Mouse (Mus musculus) midbrain, postnatal 0 days (tissue): ENCODE results near the gene Gpr4. TPM values are rescaled to one million over a fixed set of nuclear protein-coding genes. Genes with fewer than 3 reads are reported as not detected.
A peak's percentile ranks its signal among the peaks of the same experiment; 100 is the strongest.

Experiments
- ATAC-seq: fragments of 200-750 bp; cut with Nextera tagmentation; 2 replicates; pipeline ENCODE4 v1.8.0; 2017; ENCODE audit warnings: moderate number of reproducible peaks, mild to moderate bottlenecking, moderate TSS enrichment, moderate library complexity; ENCODE audit not compliant: low FRiP score
- DNase-seq: peaks from one replicate; pipeline ENCODE4 v3.0.0-alpha.2; 2015; ENCODE audit warnings: low spot score
- H3K27ac ChIP-seq: fragments of 300-500 bp; sonication (generic); 2 replicates; pipeline ENCODE4 v1.5.1; 2014; ENCODE audit warnings: low read depth, mild to moderate bottlenecking, low read length, mixed read lengths
- H3K27me3 ChIP-seq: fragments of 300-500 bp; sonication (generic); 2 replicates; pipeline ENCODE4 v1.6.1; 2014; ENCODE audit warnings: low read length, control low read depth, mixed read lengths; ENCODE audit not compliant: insufficient read depth
- H3K36me3 ChIP-seq: fragments of 300-500 bp; sonication (generic); 2 replicates; pipeline ENCODE4 v1.6.1; 2014; ENCODE audit warnings: low read length, control low read depth, mixed read lengths; ENCODE audit not compliant: insufficient read depth
- H3K4me1 ChIP-seq: fragments of 300-500 bp; sonication (generic); 2 replicates; pipeline ENCODE4 v1.6.1; 2014; ENCODE audit warnings: mild to moderate bottlenecking, control low read depth, antibody characterized with exemption, low read length, mixed read lengths; ENCODE audit not compliant: insufficient read depth
- H3K4me2 ChIP-seq: fragments of 300-500 bp; sonication (generic); 2 replicates; pipeline ENCODE4 v1.6.1; 2014; ENCODE audit warnings: low read depth, mild to moderate bottlenecking, low read length, mixed read lengths; ENCODE audit not compliant: poor library complexity, severe bottlenecking
- H3K4me3 ChIP-seq: fragments of 300-500 bp; sonication (generic); 2 replicates; pipeline ENCODE4 v1.5.1; 2014; ENCODE audit warnings: low read depth, mild to moderate bottlenecking, low read length, moderate library complexity
- H3K9ac ChIP-seq: fragments of 300-500 bp; sonication (generic); replicated peaks from 2 replicates; pipeline ENCODE4 v1.6.1; 2014; ENCODE audit warnings: mild to moderate bottlenecking, low read length, moderate library complexity, mixed read lengths; ENCODE audit not compliant: poor library complexity, severe bottlenecking
- H3K9me3 ChIP-seq: fragments of 300-500 bp; sonication (generic); 2 replicates; pipeline ENCODE4 v1.6.1; 2016; ENCODE audit warnings: low read length, control low read depth
- CTCF ChIP-seq: IDR thresholded peaks from 2 replicates; pipeline ENCODE4 v1.5.1; 2016; ENCODE audit warnings: antibody characterized with exemption, mild to moderate bottlenecking
- WGBS: fragments of 180-500 bp; shearing (Covaris S2); extraction: QIAGEN DNeasy Blood & Tissue Kit; methylation state at CpG from one replicate; pipeline ENCODE4 v1.1.7; 2014; 5-methylcytosine and 5-hydroxymethylcytosine counted together
- polyA plus RNA-seq: library from polyadenylated mRNA; unstranded; fragments of >200 nt; fragmentation: Nextera tagmentation; extraction: Ambion mirVana; gene quantifications from 2 replicates; pipeline ENCODE4 v1.2.1, GENCODE M21; 2015
- total RNA-seq: library from RNA; depleted of rRNA; stranded (reverse); fragments of >200 nt; gene quantifications from 2 replicates; pipeline ENCODE4 v1.2.3, GENCODE M21; 2014

Gene Gpr4
- total and polyA plus RNA-seq, 2 experiments from 2014 or later = 4.7 to 6.2 TPM

GRCm38 (mm10) chr7:19268993-19269681, 56.8 kb downstream of the Gpr4 start:
- H3K9me3 ChIP-seq = no peaks in the 10 kb centered on the region
- H3K4me3 ChIP-seq = peak overlapping the region; percentile 88
- ATAC-seq = no peak
- TF ChIP-seq CTCF = no peak
- H3K4me1 ChIP-seq = peaks cover 4% of the 10 kb centered on the region; the same call in 1 of the 2 replicates
- H3K27ac ChIP-seq = 0 out of 2 replicates have a peak overlapping the region, but pooled peaks have one; percentile 26
- peak overlapping the region; percentile 77 for H3K9ac ChIP-seq
- H3K27me3 ChIP-seq = no peaks in the 10 kb centered on the region
- 59% methylated on average over 10 of the region's 10 CpGs for WGBS
- peak overlapping the region; percentile 88 for H3K4me2 ChIP-seq
- peaks cover 3% of the 10 kb centered on the region for H3K36me3 ChIP-seq
- DNase-seq = no peak

GRCm38 (mm10) chr7:19269721-19270441, 57.5 kb downstream of the Gpr4 start:
- H3K36me3 ChIP-seq = no peaks in the 10 kb centered on the region
- 4% methylated on average over 16 of the region's 19 CpGs for WGBS
- no peak for ATAC-seq
- peak overlapping the region; percentile 77 for H3K9ac ChIP-seq
- H3K4me1 ChIP-seq = peaks cover 4% of the 10 kb centered on the region; the same call in 1 of the 2 replicates
- H3K9me3 ChIP-seq = no peaks in the 10 kb centered on the region
- no peaks in the 10 kb centered on the region; the same call in 1 of the 2 replicates for H3K27me3 ChIP-seq
- H3K27ac ChIP-seq = 0 out of 2 replicates have a peak overlapping the region, but pooled peaks have one; percentile 26
- H3K4me3 ChIP-seq = peak overlapping the region; percentile 88
- H3K4me2 ChIP-seq = peak overlapping the region; percentile 88
- peak; percentile 46 for DNase-seq
- TF ChIP-seq CTCF = no peak

- peak overlapping the region; percentile 77 for H3K9ac ChIP-seq
- DNase-seq = no peak
- no peak overlapping the region for H3K27ac ChIP-seq
- no peaks in the 10 kb centered on the region for H3K9me3 ChIP-seq
- peaks cover 4% of the 10 kb centered on the region; the same call in 1 of the 2 replicates for H3K4me1 ChIP-seq
- H3K4me2 ChIP-seq = peak overlapping the region; percentile 88
- no peak for TF ChIP-seq CTCF
- no peak for ATAC-seq
- WGBS = 0% methylated on average over 17 of the region's 21 CpGs
- no peaks in the 10 kb centered on the region for H3K36me3 ChIP-seq
- H3K27me3 ChIP-seq = no peaks in the 10 kb centered on the region; the same call in 1 of the 2 replicates
- H3K4me3 ChIP-seq = peak overlapping the region; percentile 88
Observed at GRCm38 (mm10) chr7:19270509-19271237, 58.3 kb downstream of the Gpr4 start.

GRCm38 (mm10) chr7:19271238-19272172, 59.2 kb downstream of the Gpr4 start, which contains the start of gene Vasp:
TSS of gene Vasp (minus strand) at chr7:19271817.
- TF ChIP-seq CTCF = peak; percentile 31
- H3K4me2 ChIP-seq = peak within 1 kb of the TSS; percentile 88
- peak within 1 kb of the TSS; percentile 75 for H3K27ac ChIP-seq
- WGBS = under 1% methylated on average over 56 of the region's 62 CpGs
- H3K4me3 ChIP-seq = peak within 1 kb of the TSS; percentile 88
- ATAC-seq = peak; percentile 77
- no peaks in the 10 kb centered on the region for H3K9me3 ChIP-seq
- H3K4me1 ChIP-seq = peaks cover 4% of the 10 kb centered on the region; the same call in 1 of the 2 replicates
- peak within 1 kb of the TSS; percentile 77 for H3K9ac ChIP-seq
- H3K36me3 ChIP-seq = no peaks in the 10 kb centered on the region
- peak; percentile 89 for DNase-seq
- no peaks in the 10 kb centered on the region; the same call in 1 of the 2 replicates for H3K27me3 ChIP-seq
